Mouse (Mus musculus) right cerebral cortex, postnatal 10 days (tissue): ENCODE data around the gene Irf8.

Experiments
- DNase-seq, 2 experiments: peaks; one replicate each; pipeline ENCODE4 v3.0.0; 2021; ENCODE audit warnings: low spot score in 2 of 2

Gene Irf8

GRCm38 (mm10) chr8:120735770-120736481 is at the start of gene Irf8:
Irf8 (plus strand) TSS chr8:120736358.
- DNase-seq: peak; percentile 89 to 92

- no peak for DNase-seq
Measured at GRCm38 (mm10) chr8:120686576-120686975, 49.6 kb upstream of the Irf8 start.

- no peak for DNase-seq
Measured at GRCm38 (mm10) chr8:120687786-120688185, 48.4 kb upstream of the Irf8 start.

DNA sequence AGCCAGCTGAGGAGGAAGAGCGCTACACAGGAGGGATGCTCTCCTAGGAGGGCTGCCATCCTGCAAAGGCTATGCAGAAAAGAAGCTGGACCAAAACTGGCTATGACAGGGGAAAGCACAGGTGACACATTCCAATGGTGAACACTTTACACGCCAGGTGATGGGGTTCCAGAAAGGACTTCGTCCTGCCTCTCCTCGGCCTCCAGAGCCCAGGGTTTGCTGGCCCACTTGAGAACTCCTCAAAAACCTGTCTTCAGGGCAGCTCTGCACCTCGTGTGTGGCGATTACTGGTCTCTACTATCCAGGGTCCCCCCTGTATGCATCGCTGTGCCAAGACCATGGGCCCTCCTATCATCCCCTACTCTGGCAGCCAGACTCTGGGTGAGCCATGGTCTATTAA is 47.6 kb upstream of the Irf8 start:
- DNase-seq: no peak

DNA sequence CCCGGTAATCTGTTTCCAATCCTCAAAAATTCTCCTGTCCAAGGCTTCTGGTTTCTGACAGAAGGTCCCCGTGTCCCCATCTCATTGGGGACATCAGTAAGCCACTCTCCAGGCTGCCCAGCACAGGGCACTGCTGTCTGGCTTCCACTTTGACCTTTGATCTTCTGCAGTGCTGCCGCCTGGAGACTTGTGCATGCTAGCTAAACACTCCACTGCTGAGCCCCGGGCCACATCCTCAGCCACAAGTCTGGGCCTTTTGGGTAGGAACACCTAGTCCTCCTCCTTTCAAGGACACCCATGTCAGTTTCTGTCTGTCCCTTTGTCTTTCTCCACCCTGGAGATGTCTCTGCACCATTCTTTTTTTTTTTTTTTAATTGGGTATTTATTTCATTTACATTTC is 43.2 kb upstream of the Irf8 start:
- DNase-seq: no peak

- no peak for DNase-seq
Measured at GRCm38 (mm10) chr8:120693861-120694493, 42.2 kb upstream of the Irf8 start.

DNA sequence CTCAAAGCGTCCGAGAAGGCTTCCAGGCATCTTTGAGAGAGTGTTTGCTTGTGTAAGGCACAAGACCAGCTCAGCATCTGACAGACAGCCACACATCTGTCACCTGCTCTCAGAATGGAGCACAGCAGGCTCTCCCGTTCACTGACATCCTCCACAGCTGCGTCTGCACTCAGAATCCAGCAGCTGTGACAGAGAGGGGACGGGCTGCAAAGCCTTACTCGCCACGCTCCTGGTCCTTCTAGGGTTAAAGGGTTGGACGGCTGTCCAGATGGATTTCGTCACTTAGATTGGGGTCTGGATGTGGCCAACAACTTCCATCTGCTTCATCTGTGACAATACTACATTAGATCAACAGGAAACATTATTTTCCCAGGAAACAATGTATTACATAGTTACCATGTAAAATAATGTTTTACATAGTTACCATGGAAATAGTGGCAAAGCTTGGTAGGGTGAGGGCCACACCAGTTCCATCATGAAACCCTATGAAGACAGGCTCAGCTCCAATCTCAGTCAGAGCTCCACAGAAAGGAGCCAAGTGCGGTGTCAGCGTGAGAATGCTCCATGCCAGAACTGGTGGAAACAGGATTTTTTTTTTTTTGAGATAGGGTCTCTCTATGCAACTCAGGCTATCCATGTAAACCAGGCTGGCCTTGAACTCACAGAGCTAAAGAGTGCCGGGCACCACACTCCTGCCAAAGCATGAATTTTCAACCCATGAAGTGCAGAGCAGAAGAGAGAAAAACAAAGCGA is 39.6 kb upstream of the Irf8 start:
- DNase-seq: no peak

GRCm38 (mm10) chr8:120697154-120697978 is 38.8 kb upstream of the Irf8 start:
- DNase-seq: peak; percentile 72

DNA sequence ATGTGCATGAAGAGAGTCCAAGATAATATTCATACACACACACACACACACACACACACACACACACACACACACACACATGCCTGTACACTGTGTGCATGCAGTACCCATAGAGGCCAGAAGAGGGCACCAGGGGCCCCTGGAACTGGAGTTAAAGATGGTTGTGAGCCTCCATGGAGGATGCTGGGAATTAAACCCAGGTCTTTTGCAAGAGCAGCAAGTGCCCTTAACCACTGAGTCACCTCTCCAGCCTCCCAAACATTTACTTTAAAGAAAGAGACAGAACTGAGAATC is 38.2 kb upstream of the Irf8 start:
- DNase-seq: no peak

GRCm38 (mm10) chr8:120698426-120698825 is 37.7 kb upstream of the Irf8 start:
- no peak for DNase-seq

- DNase-seq: no peak
Measured at GRCm38 (mm10) chr8:120699079-120699478, 37.1 kb upstream of the Irf8 start.

GRCm38 (mm10) chr8:120699565-120699964 is 36.6 kb upstream of the Irf8 start:
- no peak for DNase-seq

GRCm38 (mm10) chr8:120700053-120700452 is 36.1 kb upstream of the Irf8 start:
- no peak for DNase-seq

DNA sequence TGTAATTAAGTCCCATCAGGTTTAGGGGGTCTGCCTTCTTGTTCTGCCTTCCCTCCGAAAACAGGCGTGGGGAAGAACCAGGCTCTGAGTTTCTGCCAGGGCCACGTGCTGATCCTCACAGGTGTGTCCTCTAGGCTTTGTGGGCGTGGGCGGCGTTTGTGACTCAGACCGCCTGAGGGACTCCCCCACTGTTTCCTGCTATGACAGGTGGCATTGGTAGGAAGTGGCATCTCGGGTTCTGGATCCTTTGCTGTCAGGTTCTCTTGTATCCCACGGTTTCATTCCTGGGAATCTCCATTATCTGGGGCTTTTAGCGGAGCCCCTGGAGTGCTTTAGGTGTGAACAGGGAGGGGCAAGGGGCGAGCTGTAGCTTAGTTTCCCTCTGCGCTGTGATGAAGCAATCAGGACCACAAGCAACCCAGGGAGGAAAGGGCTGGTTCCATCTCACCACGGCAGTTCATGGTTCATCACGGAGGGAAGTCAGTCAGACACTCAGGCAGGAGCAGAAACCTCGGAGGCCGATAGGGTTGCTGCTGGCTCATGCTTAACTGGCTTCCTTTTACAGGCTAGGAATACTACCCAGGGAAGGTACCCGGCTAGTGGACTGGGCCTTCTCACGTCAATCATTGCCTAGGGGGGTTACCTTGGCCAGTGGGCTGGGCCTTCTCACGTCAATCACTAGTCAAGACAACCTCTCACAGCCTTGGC is 34.2 kb upstream of the Irf8 start:
- DNase-seq: no peak

DNA sequence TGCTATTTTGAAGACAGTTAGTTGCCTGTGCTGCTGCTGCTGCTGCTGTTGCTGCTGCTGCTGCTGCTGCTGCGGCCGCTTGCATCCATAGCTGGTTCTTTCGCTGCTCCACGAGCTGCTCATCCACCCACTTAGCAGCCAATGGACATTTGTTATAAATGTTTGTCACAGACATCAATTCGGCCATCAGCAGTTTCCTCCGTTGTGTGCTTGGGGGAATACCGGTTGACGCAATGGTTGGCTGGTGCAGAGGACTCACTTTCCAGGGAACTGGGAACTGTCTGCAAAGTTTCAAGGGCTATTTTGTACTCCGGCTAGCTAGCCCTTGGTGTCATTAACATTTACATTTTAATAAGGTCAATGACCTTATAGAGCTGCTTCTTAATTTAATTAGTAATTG is 32.0 kb upstream of the Irf8 start:
- no peak for DNase-seq

DNA sequence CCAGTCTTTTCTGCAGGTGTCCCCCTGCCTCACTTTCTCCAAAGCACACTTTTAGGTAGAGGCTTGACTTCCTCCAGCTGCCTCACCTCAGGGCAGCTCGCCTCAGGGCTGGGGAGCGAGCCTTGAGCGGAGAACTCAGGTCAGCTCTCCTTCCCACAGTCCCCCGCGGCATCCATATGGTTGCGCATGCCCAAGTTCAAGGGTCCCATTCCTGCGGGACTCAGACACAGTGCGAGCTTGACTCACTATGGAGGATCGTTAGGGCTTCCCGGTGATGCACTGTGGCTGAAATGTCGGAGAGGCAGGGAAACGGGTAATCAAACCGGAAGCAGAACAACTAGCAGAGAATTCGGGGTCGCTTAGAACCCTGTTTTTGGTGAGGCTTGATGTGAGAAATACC is 31.0 kb upstream of the Irf8 start:
- DNase-seq: no peak

DNA sequence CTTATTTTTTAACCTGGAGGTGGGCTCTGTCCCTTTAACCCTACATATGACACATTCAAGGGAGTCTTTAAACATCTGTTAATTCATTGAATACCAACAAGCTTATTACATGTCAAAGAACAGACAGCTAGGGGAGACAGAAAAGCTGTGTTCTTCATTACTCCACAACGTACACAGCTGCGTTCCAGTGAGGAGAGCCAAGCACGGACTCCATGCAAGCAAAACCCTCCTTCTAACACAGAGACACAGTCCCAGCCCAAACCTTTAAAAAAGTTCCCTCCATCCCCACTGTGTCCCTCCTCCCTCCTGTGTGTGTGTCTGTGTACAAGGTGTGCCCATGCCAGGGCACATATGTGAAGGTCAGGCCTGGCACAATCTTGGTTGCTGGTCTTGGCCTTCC is 30.0 kb upstream of the Irf8 start:
- no peak for DNase-seq

- DNase-seq: no peak
Measured at GRCm38 (mm10) chr8:120709176-120709575, 27.0 kb upstream of the Irf8 start.

DNA sequence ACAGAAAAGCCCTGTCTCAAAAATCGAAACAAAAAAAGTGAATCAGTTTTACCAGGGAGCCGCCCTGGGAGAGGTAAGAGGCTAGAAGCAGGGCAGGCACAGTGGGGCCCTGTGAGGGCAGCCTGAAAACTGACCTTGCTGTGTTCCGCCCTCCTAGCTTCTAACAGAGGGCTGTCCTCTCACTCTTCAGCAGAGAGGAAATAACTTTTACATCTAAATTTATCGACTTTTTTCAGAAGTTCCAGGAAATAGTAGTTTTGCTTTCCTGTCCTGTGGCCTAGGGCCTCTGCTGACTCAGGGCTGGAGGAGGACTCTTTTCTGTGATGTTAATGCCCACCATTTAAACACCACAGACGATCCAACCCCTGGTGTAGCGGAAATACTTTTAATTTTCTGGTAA is 21.0 kb upstream of the Irf8 start:
- no peak for DNase-seq

GRCm38 (mm10) chr8:120715996-120716680 is 20.0 kb upstream of the Irf8 start:
- no peak for DNase-seq
